Mouse (Mus musculus) intestine, embryonic 16.5 days (tissue): ENCODE data around the gene Tmcc1. TPM values are rescaled to one million over a fixed set of nuclear protein-coding genes. Genes with fewer than 3 reads are reported as not detected.
A peak's percentile ranks its signal among the peaks of the same experiment; 100 is the strongest.
"Not testable (repeated sequence)": the region's sequence is repeated elsewhere in the genome, so short reads cannot be mapped to it uniquely, and the experiment has no call there.

ENCODE experiments used
- ATAC-seq: fragments of 200-750 bp; cut with Nextera tagmentation; 2 replicates; pipeline ENCODE4 v1.8.0; 2017; ENCODE audit warnings: moderate TSS enrichment, moderate library complexity
- H3K27ac ChIP-seq: fragments of 300-500 bp; sonication (generic); 2 replicates; pipeline ENCODE4 v1.5.1; 2014; ENCODE audit warnings: mild to moderate bottlenecking, low read length
- H3K27me3 ChIP-seq: fragments of 300-500 bp; sonication (generic); replicated peaks from 2 replicates; pipeline ENCODE4 v1.6.1; 2014; ENCODE audit warnings: low read length, control low read depth, mixed read lengths; ENCODE audit not compliant: control insufficient read depth, insufficient read depth
- H3K36me3 ChIP-seq: fragments of 300-500 bp; sonication (generic); 2 replicates; pipeline ENCODE4 v1.6.1; 2014; ENCODE audit warnings: low read length, control low read depth; ENCODE audit not compliant: control insufficient read depth, insufficient read depth
- H3K4me1 ChIP-seq: fragments of 300-500 bp; sonication (generic); 2 replicates; pipeline ENCODE4 v1.6.1; 2014; ENCODE audit warnings: low read length, control low read depth, mixed read lengths; ENCODE audit not compliant: control insufficient read depth, insufficient read depth
- H3K4me2 ChIP-seq: fragments of 300-500 bp; sonication (generic); 2 replicates; pipeline ENCODE4 v1.6.1; 2014; ENCODE audit warnings: low read depth, low read length, control low read depth
- H3K4me3 ChIP-seq: fragments of 300-500 bp; sonication (generic); 2 replicates; pipeline ENCODE4 v1.5.1; 2014; ENCODE audit warnings: mild to moderate bottlenecking, low read length
- H3K9ac ChIP-seq: fragments of 300-500 bp; sonication (generic); 2 replicates; pipeline ENCODE4 v1.6.1; 2014; ENCODE audit warnings: low read depth, low read length
- H3K9me3 ChIP-seq: fragments of 300-500 bp; sonication (generic); 2 replicates; pipeline ENCODE4 v1.6.1; 2016; ENCODE audit warnings: low read length, control low read depth; ENCODE audit not compliant: control insufficient read depth
- WGBS: fragments of 180-500 bp; shearing (Covaris S2); extraction: QIAGEN DNeasy Blood & Tissue Kit; methylation state at CpG from one replicate; pipeline ENCODE4 v1.1.7; 2014; 5-methylcytosine and 5-hydroxymethylcytosine counted together
- polyA plus RNA-seq: library from polyadenylated mRNA; unstranded; fragments of >200 nt; fragmentation: Nextera tagmentation; extraction: Ambion mirVana; gene quantifications from 2 replicates; pipeline ENCODE4 v1.2.1, GENCODE M21; 2015

Gene Tmcc1
- polyA plus RNA-seq, 1 experiment from 2014 or later: 8.9 TPM

DNA sequence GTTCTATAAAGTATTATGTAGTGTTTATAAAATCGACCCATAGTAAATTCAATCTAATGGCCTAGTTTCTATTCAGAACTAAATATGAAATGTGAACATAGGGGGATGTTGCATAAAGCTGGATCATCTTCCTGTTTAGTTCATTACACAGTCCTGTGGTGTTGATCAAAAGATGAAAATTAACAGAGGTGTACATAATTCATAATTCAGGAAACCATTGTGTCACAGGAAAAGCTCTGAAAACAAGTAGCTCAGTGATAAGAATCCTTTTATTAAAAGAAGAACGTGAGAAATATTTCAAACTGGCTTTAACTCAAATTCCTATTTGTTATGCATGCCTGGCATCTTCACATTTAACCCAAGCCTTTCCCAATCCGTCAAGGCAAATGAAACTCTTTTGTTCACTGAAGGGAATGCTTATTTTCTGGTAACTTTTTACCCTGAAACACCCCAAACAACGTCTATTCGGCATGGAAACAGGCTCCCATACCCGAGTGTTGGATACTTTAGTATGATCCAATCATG, 121.0 kb downstream of the Tmcc1 start:
- Histone ChIP-seq H3K27ac (no peak overlapping the region), H3K9ac (no peak overlapping the region), H3K4me1 (peaks cover 9% of the 10 kb centered on the region), H3K4me2 (no peak overlapping the region), H3K36me3 (no peaks in the 10 kb centered on the region), H3K27me3 (no peaks in the 10 kb centered on the region), H3K9me3 (no peaks in the 10 kb centered on the region), H3K4me3 (no peak overlapping the region)
- WGBS: 61% methylated on average over 6 of the region's 6 CpGs
- ATAC-seq: no peak

DNA sequence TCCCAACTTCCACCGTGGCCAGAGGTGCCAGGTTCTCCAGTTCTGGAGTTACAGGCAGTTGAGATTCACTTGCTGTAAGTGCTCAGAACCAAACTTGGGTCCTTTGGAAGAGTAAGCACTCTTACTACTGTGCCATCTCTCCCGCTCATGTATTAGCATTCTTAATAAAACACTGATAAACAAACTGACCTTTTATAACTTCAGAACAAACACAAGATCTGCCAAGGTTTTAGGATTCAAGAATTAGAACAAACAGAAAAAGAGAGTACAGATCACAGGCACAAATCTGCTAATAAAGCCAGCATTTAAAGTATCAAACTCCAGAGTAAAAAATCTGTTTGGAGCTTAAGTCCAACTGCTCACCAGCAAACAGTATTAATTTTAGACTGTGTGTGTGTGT, 121.5 kb downstream of the Tmcc1 start:
- no peak overlapping the region for H3K4me3 ChIP-seq
- no peak overlapping the region for H3K27ac ChIP-seq
- no peaks in the 10 kb centered on the region for H3K9me3 ChIP-seq
- no peaks in the 10 kb centered on the region for H3K36me3 ChIP-seq
- no peak overlapping the region for H3K4me2 ChIP-seq
- no peak overlapping the region for H3K9ac ChIP-seq
- no peaks in the 10 kb centered on the region for H3K27me3 ChIP-seq
- WGBS: 82% methylated on average over 2 of the region's 2 CpGs
- peaks cover 9% of the 10 kb centered on the region for H3K4me1 ChIP-seq
- no peak for ATAC-seq

DNA sequence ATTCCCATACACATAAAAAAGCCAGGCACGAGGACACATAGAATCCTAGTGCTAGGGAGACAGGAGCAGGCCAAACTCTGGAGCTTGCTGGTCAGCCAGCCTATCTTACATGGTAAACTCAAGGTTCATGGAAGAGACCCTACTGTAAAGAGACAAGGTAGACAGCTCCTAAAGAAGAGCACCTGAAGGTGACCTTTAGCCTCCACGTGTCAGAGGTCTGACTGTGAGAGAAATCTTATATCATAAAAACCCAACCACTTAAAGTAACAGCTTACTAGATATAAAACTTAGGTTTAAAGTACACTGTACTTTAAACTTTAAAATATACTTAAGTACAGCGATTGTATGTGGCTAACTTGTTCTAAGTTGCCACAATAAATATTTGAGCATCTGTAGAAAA, 122.7 kb downstream of the Tmcc1 start:
- 90% methylated on average over 3 of the region's 3 CpGs for WGBS
- no peak overlapping the region for H3K9ac ChIP-seq
- H3K4me3 ChIP-seq: no peak overlapping the region
- H3K4me2 ChIP-seq: no peak overlapping the region
- H3K27me3 ChIP-seq: no peaks in the 10 kb centered on the region
- ATAC-seq: no peak
- no peak overlapping the region for H3K27ac ChIP-seq
- peaks cover 9% of the 10 kb centered on the region for H3K4me1 ChIP-seq
- H3K36me3 ChIP-seq: no peaks in the 10 kb centered on the region
- H3K9me3 ChIP-seq: no peaks in the 10 kb centered on the region

DNA sequence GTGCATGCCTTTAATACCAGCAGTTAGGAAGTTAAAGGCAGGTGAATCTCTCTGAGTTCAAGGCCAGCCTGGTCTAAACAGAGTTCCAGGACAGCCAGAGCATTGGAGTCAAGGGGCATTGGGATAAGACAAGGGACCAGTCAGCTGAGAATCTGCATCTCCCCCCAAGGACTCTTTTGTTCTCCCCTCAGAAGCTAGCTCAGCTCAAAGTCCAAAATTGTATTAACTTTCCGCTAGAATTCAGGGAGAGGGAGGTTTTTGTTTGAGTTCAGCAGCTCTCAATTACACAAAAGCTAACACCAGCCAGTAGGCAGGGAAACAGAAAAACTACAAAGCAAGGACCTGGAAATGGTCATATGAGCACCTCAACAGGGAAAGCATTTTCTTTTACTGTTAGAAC, 129.8 kb downstream of the Tmcc1 start:
- no peak overlapping the region for H3K4me2 ChIP-seq
- no peak overlapping the region for H3K9ac ChIP-seq
- no peak for ATAC-seq

DNA sequence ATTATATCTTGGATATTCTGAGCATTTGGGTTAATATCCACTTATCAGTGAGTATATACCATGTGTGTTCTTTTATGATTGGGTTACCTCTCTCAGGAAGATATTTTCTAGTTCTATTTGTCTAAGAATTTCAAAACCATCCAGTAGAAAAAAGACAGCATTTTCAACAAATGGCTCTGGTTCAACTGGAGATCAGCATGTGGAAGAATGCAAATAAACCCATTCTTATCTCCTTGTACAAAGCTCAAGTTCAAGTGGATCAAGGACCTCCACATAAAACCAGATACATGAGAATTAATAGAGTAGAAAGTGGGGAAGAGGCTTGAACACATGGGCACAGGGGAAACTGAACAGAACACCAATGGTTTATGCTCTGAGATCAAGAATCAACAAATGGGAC, 133.7 kb downstream of the Tmcc1 start:
- H3K36me3 ChIP-seq, H3K4me1 ChIP-seq, H3K9me3 ChIP-seq, H3K9ac ChIP-seq, H3K27me3 ChIP-seq, ATAC-seq, H3K4me3 ChIP-seq, H3K27ac ChIP-seq, H3K4me2 ChIP-seq: not testable (repeated sequence)

More for the DNA sequence above, 129.8 kb downstream of the Tmcc1 start:
- Histone ChIP-seq H3K9me3 (no peaks in the 10 kb centered on the region), H3K27me3 (no peaks in the 10 kb centered on the region), H3K36me3 (no peaks in the 10 kb centered on the region), H3K4me1 (no peaks in the 10 kb centered on the region; the same call in 1 of the 2 replicates), H3K27ac (no peak overlapping the region), H3K4me3 (no peak overlapping the region)
- WGBS: 63% methylated on average over 1 of the region's 1 CpGs

DNA sequence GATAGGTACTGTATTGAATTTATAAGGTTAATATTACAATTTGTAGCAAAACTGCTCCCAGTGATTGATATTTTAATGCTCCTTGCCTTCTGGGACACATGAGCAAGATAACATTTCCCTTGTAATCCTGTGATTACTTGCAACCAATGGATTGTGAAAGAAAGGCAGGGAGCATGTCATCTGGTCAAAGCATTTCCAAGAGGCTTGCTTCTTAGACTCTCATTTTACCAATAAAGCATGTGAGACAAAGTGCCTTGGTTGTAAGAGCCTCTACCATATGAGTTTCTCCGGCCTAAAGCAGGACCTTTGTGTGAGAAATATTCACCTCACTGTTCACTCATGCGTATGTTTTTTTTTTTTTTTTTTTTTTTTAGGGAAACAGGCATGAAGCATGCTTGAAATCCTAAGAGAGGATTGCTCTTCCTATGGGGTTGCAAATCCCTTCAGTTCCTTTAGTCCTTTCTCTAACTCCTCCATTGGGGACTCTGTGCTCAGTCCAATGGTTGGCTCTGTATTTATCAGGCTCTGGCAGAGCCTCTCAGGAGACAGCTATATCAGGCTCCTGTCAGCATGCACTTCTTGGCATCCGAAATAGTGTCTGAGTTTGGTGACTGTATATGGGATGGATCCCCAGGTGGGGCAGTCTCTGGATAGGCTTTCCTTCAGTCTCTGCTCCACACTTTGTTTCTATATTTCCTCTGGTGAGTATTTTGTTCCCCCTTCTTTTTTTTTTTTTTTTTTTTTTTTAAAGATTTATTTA, 134.6 kb downstream of the Tmcc1 start:
- Histone ChIP-seq H3K27me3 (no peaks in the 10 kb centered on the region), H3K4me3 (no peak overlapping the region), H3K9ac (no peak overlapping the region), H3K9me3 (no peaks in the 10 kb centered on the region), H3K4me1 (peaks cover 3% of the 10 kb centered on the region; the same call in 1 of the 2 replicates), H3K27ac (no peak overlapping the region), H3K36me3 (no peaks in the 10 kb centered on the region), H3K4me2 (no peak overlapping the region)
- WGBS: 86% methylated on average over 3 of the region's 3 CpGs
- ATAC-seq: no peak

DNA sequence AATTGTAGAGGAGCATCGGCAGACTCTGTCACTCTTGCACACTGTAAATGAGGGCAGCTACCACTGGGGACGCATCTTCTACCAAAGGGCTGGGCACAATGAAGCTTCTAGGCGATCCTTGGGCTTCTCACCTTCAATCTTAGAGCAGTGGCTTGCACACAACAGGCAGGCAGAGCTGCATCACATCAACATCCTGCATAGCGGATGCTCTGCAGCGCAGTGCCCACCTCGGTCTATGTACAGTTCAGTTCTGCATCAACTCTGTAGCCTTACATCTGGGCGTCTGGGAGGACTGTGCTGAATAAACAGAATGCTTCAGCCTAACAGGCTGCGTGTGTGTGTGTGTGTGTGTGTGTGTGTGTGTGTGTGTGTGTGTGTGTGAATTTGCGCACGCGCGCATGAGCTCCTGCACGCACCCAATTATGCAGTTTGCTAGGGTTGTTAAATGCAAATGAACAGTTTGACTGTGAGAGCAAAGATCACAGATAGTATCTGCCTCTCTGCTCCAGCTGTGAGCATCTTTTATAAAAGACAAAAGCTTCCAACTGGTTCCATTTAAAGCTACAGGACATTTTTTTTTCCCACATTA, 136.5 kb downstream of the Tmcc1 start:
- WGBS: 36% methylated on average over 13 of the region's 13 CpGs
- H3K9ac ChIP-seq: no peak overlapping the region
- H3K27ac ChIP-seq: no peak overlapping the region
- H3K4me3 ChIP-seq: no peak overlapping the region
- no peaks in the 10 kb centered on the region for H3K36me3 ChIP-seq
- H3K9me3 ChIP-seq: no peaks in the 10 kb centered on the region
- ATAC-seq: peak; percentile 56; the same call in 1 of the 2 replicates
- no peaks in the 10 kb centered on the region for H3K27me3 ChIP-seq
- peaks cover 3% of the 10 kb centered on the region; the same call in 1 of the 2 replicates for H3K4me1 ChIP-seq
- no peak overlapping the region for H3K4me2 ChIP-seq

DNA sequence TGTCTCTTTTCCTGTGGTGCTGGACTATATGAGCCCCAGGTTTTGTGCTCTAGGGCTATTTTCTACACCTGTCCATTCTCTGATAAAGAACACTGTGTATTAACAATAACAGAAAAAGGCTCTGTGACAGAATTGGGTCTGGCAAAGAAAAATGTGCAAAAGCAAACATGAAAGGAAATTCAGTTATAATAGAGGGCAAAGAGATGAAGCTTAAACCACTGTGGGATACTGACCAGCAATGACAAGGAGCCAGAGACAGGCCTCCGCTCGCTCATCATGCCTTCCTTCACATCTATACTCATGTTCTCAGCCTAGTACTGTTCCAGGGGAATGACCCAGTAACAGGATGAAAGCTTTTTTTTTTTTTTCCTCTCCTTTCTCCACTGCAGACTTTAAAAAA, 137.5 kb downstream of the Tmcc1 start:
- Histone ChIP-seq H3K9ac (no peak overlapping the region), H3K27me3 (no peaks in the 10 kb centered on the region), H3K9me3 (no peaks in the 10 kb centered on the region), H3K4me3 (no peak overlapping the region), H3K27ac (no peak overlapping the region), H3K36me3 (no peaks in the 10 kb centered on the region), H3K4me1 (peaks cover 3% of the 10 kb centered on the region; the same call in 1 of the 2 replicates), H3K4me2 (no peak overlapping the region)
- no peak for ATAC-seq
- 94% methylated on average over 2 of the region's 2 CpGs for WGBS

DNA sequence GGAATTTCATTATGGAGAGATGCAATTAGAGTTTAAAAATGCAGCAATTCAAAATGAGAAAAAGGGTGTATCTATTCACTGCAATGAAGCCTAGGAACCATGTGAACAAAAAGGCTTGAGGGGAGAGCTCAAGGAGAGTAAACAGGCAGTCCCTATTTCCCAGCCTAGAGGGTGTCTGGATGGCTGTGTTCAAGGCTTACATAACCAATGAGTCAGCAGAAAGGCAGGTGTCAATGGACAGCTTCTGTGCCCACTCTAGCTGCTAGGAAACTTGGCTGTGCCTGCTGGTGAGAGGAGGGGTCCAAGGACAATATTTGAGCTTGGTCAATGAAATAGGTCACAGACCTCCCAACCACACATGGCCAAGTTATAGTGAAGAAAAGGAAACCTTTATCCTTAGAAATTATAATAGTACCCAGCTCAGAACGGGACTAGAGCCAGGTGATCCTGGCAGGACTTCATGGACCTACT, 138.2 kb downstream of the Tmcc1 start:
- WGBS: 91% methylated on average over 1 of the region's 1 CpGs

More for the DNA sequence above, 138.2 kb downstream of the Tmcc1 start:
- Histone ChIP-seq H3K4me2 (no peak overlapping the region), H3K9me3 (no peaks in the 10 kb centered on the region), H3K4me1 (peaks cover 3% of the 10 kb centered on the region; the same call in 1 of the 2 replicates), H3K4me3 (no peak overlapping the region), H3K27me3 (no peaks in the 10 kb centered on the region), H3K9ac (no peak overlapping the region), H3K36me3 (no peaks in the 10 kb centered on the region), H3K27ac (no peak overlapping the region)
- ATAC-seq: no peak
